Mouse (Mus musculus) spleen, embryonic (tissue): ENCODE results near the gene Cyp1a2.

ENCODE experiments used
- CTCF ChIA-PET: fragments of 350-600 bp; sonication (Branson Sonifier 250); formaldehyde crosslinking; loops from one replicate; lab custom pipeline; 2022; lab: Charles Lee

Cyp1a2 gene

DNA sequence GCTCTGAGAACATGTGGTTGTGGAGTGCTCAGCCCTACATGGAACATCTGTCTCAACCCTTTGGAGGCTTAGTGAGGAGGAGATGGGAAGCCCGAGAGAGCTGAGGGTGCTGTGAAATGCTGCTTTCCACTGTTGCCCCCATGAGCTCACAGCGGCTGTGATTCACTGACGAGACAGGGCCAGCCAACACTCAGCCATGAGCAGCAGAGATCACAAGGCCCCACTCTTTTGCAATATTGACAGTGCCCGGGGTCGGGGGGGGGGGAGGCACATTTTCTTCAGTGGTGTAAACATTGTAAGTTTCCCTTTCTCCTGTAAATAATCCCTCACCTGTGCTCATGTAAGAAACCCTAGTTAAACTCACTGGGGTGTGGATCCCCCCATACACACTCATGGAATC lies 12.0 kb downstream of the Cyp1a2 start:
- CTCF ChIA-PET: no interaction called here

DNA sequence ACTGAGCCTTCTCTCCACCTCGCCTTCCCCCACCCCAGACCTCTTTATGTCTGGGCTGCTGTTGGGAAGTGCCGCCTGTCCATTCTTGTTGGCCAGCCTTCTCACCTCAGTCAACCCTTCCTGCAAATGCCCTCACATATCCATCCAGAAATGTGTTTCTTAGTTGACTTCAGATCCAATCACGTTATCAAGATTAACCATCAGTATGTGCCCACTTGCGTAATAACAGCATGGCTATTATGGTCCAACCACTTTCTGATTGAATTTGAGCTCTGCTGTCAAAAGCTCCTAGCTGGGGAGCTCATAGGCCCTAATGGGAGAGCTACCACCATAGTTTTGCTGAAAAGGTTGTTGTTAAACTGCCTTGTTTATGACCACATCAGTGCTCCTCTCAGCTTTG lies 12.5 kb downstream of the Cyp1a2 start:
- CTCF ChIA-PET: no interaction called here

DNA sequence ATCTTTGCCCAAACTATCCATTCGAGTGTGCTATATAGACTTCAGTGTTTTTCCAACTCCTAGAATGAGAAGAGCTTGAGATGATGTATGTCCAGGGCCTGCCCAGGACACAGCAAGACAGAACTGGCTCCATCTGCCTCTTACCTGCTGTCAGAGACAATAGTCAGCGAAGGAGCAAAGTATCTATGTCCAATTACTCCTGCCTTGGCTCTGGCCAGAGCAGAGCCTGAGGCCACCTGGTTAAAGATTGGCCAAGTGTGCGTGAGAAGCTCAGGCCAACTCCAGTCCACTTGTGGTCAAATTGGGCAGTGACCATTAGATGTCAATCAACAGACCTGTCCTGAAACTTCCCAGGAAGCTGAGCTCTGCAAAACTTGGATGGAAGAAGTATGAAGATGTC lies 13.9 kb downstream of the Cyp1a2 start:
- CTCF ChIA-PET: no interaction called here

DNA sequence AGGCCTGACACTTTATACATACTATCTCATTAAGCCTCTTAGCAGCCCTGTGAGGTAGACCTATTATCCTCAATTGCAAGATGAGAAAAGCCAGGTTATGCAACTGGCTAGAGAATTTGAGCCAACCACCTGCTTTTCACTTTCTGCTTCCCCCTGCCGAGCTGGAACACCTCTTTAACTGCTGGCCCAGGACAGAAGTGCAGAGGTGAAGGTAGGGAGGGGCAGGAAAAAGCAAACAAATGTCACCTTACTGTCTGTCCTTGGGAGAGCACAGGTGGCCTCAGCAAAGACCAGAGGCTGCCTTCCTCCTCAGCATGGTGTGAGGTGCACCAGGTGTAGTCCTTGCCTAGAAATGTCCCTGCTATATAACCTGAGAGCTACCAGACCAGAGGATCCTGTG lies 15.2 kb downstream of the Cyp1a2 start:
- CTCF ChIA-PET: interaction anchor here (0.7 kb wide), 1 partner anchor 41 kb away, joined by 6 read pairs; no protein-coding TSS in a partner anchor

DNA sequence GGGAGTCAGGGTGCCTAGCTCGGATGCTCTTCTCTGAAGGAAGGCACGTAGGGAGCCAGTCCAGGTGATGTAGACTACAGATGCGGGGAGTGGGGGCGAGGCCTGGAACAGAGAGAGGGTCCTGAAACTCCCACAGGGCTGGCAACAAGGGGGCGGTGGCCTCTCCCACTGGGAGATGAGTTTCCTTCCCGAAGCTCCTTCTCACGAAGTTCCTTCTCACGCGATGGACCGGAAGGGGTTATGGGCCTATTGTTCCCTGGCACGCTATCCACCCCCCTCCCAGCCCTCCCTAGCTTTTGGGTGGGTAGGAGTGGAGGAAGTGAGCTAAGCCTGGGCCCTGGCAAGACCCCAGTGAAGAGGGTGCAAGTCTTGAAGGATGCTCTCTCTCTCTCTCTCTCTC lies 15.7 kb downstream of the Cyp1a2 start:
- CTCF ChIA-PET: interaction anchor here (0.7 kb wide), 1 partner anchor 41 kb away, joined by 6 read pairs; no protein-coding TSS in a partner anchor

DNA sequence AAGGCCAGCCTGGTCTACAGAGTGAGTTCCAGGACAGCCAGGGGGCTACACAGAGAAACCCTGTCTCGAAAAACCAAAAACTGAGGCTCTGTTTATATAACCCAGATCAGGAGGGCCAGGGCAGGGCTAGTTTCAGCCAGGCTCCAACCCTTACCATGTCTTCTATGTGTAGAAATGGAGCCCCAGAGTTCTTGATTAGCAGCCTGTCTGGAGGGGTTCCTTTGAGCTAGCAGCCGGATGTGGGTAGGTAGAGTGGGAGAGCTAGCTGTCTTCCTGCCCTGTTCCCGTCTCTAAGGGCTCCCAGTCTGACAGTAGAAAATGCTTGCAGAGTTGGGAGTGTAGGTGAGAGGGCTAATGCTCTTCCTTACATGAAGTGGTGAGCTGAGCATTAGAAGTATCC lies 16.4 kb downstream of the Cyp1a2 start:
- CTCF ChIA-PET: no interaction called here

DNA sequence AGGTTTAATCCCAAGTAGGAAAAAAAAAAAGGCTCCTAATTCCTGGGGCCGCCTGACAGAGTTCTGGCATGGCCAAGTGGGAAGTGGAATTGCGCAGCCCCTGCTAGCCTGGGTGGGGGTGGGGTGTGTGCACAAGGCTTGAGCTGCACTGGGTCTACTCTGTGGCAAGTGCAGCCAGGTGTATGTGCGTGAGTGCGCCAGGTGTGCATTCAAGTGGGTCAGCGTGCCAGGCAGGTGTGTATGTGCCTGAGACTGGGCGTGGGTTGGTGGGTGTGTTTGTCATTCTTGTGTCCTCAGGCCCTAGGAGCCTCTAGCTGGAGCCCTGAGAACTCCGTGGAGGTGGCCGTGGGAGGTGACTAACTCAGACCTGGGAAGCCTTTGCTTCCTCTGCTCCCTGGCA lies 17.0 kb downstream of the Cyp1a2 start:
- CTCF ChIA-PET: no interaction called here

DNA sequence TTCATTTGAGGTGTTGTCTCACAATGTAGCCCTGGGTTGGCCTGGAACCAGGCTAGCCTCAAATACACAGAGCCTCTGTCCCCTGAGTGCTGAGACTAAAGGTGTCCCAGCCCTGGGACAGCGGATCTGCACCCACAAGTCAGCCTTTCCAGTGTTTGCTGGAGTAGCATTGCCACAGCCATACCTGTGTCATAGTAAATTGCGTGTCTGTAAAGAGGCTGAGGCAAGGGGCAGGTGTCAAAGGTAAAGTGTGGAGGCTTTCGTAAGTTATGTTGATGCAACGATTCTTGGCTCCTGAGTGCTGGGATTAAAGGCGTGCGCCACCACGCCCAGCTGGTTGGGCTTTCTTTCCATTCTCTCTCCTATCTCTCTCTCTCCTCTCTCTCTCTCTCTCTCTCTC lies 18.9 kb downstream of the Cyp1a2 start:
- CTCF ChIA-PET: interaction anchor here (0.6 kb wide), 1 partner anchor 123 kb away, joined by 5 read pairs; no protein-coding TSS in a partner anchor

DNA sequence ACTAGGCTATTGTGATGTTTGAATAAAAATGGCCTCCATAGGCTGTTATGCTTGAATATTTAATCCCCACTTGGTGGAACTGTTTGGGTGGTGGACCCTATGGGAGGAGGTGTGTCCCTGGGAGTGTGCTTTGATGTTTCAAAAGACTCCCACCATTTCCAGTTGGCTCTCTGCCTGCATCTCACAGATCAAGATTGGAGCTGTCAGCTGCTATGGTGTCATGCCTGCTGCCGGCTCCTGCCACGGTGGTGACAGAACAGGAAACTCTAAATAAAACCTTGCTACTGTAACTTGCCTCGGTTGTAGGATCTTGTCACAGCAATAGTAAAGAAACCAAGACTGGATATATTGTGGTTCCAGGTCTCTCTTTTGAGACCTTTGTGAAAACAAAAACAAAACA lies 22.0 kb downstream of the Cyp1a2 start:
- CTCF ChIA-PET: no interaction called here

DNA sequence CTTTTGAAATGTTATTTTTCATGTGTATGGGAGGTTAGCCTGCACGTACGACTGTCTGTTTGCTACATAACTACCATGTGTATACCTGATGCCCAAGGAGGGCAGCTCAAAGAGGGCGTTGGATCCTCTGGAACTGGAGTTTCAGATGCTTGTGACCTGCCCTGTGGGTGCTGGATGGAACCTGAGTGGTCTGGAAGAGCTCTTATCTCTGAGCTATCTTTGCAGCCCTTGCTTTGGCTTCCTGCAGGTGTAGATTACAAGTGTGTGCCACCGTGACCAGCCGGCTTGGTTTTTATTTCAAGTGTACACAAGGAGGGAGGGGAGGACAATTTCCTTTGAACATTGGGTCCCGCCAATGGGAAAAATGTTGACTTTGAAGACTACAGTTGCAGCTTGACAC lies 23.0 kb downstream of the Cyp1a2 start:
- CTCF ChIA-PET: interaction anchor here (0.7 to 0.9 kb wide), 3 partner anchors 71 to 328 kb away, joined by 3 read pairs; partner anchors contain the start of gene Ulk3

DNA sequence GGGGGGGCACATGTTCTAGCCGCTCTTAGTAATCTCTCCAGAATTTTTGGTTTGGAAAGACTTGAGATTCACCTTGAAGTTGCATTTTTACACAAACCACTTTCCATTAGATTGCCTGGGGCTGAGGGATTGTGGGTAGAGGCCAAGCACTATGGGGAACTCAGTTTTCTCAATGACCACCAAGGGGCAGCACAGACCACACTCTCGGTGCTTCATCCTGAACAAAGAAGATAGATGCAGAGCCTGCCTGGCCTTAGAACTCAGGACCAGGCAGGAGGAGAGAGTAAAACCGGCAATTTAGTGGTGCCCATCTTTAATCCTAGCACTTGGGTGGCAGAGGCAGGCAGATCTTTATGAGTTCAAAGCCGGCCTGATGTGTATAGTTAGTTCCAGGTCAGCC lies 23.7 kb downstream of the Cyp1a2 start:
- CTCF ChIA-PET: interaction anchor here (0.6 to 1.2 kb wide), 5 partner anchors 34 to 594 kb away, joined by 3 to 5 read pairs (median 4); no protein-coding TSS in a partner anchor

DNA sequence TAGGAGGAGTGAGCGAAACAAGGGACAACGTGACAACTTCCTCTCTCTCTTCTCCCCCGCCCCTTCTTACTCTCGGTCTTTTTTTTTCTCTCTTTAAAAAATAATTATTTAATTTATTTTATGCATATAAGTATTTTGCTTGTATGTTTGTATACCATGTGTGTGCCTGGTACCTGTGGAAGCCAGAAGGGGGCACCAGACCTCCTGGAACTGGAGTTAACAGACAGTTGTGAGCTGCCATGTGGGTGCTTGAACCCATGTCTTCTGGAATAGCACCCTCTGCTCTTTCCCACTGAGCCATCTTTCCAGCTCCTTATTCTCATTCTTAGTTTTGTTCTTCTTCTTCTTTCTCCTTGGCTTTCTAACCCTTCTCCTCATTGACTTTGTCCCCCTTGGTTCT lies 24.5 kb downstream of the Cyp1a2 start:
- CTCF ChIA-PET: interaction anchor here (0.6 to 1.2 kb wide), 5 partner anchors 25 to 499 kb away, joined by 3 to 5 read pairs (median 4); partner anchors contain the start of gene Ulk3

DNA sequence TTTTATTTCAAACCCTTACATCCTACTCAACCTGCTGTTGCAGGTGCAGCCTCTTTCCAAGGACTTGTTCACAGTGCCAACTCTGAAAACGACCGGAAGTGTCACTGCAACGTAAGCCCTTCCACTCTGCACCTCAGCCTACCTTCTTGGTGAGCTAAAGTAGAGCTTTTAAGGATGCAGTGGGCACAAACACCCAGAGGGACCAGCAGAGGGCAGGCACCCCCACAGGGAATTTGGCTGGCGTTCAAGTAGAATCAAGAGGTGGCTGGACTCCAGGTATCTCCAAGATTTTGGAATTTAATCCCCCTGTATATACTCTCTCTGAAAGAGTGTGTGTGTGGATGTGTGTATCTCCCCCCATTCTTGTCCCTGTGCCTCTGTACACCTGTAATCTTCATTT lies 25.7 kb downstream of the Cyp1a2 start:
- CTCF ChIA-PET: interaction anchor here (0.7 kb wide), 1 partner anchor 19 kb away, joined by 3 read pairs; no protein-coding TSS in a partner anchor

DNA sequence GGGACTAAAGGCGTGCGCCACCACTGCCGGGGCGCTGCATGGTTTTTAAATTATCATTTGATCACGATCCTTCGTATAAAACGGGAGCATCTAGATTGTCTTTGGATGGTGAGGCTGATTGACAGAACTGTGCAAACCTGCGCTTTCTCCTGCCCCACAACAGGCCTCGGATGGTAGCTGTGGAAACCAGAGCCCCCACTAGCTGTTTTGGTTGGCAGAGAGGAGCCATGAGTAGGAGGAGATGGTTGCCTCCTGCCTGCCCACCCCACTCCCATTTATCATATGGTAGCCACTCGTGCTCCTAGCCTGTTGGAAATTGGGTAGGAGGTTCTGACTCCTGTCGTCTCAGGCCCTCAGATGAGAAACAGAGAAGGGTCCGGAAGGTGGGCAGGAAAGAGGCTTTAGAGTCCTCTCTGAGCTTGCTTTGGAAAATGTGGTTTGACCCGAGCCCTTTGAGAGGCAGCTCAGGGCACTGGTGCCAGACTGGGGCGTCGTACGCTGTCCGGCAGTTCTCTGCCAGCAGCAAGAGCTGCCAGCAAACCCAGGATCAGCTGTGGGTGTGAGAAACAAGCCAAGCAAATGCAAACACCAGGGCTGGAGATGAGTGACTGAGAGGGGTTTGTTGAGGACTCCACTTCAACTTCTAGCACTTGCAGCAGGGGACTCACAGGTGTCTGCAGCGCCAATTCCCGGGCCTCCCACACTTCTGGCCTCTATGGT lies 26.7 kb downstream of the Cyp1a2 start:
- CTCF ChIA-PET: interaction anchor here (0.6 to 2.2 kb wide), 2 partner anchors 27 to 115 kb away, joined by 3 to 17 read pairs; no protein-coding TSS in a partner anchor

DNA sequence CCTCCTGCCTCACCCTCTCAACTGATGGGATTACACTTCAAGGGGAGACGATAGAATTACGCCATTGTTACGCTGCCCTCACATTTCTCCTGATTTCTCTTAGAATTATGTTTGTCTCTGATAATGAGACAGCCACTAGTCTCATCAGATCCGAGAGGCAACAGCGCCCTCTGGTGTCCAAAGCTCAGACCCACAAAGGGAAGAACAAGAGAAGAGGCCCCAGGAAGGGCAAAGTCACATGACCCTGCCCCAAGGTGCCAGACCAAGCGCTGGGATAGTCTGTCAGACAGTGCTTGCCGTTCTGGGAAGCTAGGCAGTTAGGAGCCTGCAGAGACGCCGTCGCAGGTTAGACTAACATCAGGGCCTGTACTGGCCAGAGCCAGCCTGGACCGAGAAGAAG lies 27.8 kb downstream of the Cyp1a2 start:
- CTCF ChIA-PET: interaction anchor here (0.6 to 2.2 kb wide), 8 partner anchors 17 to 131 kb away, joined by 3 to 17 read pairs (median 4); no protein-coding TSS in a partner anchor

DNA sequence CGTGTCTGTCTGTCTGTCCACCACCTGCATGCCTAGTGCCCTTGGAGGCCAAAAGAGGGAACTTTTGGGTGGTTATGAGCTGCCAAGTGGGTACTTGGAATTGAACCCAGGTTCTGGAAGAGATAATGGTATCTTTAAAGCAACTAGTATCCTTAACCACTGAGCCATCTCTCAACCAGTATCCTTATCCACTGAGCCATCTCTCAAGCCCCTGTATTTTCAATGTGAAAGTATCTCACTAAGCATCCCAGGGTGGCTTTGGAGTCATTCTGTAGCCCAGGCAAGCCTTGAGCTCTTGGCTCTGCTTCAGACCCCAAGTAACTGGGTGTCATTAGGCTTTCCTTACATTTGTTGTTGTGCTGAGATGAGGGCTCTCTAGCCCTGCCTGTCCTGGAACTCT lies 28.5 kb downstream of the Cyp1a2 start:
- CTCF ChIA-PET: interaction anchor here (0.6 to 2.2 kb wide), 5 partner anchors 9 to 131 kb away, joined by 3 to 17 read pairs (median 5); no protein-coding TSS in a partner anchor

DNA sequence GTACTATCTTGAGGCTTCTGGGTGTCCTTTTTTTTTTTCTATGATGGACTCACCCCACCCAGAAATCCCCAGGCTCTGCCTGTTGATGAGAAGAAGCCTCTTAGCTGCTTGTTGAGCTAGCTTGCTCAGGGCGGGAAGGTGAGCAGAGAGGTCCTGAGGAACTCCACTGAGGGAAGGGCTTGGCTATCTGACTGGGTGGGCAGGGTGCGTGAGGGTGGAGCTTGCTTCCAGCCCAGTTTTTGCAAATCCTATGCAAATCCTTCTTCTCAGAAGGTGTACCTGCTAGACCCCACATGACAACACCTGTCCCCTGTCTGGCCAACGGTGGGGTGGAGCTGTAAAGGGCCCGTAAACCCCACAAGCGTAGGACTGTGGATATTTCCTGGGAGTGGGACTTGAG lies 30.2 kb downstream of the Cyp1a2 start, which contains the start of gene Csk:
TSS of gene Csk (minus strand) at position 349 of the 400 bp plus-strand sequence.
- CTCF ChIA-PET: interaction anchor here (0.5 to 1.1 kb wide), 8 partner anchors 13 to 135 kb away, joined by 3 to 8 read pairs (median 4); no protein-coding TSS in a partner anchor

DNA sequence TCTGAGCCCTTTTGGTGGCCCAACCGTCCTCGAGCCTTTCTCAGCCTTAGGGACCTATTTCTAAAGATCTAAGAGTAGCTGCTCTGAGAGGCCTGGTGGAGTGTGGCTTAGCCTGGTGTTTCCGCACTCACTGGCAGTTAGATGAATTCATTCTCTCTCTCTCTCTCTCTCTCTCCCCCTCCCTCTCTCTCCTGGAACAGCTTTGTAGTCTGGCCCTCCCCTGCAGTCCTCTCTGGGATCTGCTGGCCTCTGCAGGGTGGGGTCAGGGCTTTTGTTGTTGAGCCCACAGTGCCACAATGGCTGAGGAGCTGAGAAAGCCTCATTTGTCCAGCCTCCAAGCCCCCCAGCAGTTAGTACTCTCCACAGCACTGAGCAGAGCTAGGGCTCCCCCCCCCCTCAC lies 30.6 kb downstream of the Cyp1a2 start:
- CTCF ChIA-PET: interaction anchor here (0.5 to 1.1 kb wide), 7 partner anchors 13 to 135 kb away, joined by 3 to 8 read pairs (median 4); no protein-coding TSS in a partner anchor

DNA sequence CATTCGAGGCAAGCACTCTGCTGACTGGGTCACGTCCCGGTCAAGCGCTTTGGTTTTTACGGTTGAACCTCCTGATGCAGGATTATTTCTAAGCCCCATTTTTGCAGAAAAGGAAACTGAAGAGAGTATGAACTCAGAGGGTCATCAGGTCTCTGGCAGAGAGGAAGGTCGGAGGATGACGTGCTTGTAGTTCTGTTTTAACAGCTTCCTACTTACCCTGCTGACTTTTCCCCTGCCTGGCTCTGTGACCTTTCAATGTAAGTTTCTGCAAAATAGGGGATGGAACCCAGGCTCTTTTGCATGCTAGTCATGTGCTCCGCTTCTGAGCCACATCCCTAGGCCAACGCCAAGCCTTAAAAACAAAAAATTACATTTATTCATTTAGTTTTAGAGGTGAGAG lies 31.2 kb downstream of the Cyp1a2 start:
- CTCF ChIA-PET: interaction anchor here (0.6 to 1.6 kb wide), 4 partner anchors 12 to 114 kb away, joined by 3 to 4 read pairs (median 4); no protein-coding TSS in a partner anchor

DNA sequence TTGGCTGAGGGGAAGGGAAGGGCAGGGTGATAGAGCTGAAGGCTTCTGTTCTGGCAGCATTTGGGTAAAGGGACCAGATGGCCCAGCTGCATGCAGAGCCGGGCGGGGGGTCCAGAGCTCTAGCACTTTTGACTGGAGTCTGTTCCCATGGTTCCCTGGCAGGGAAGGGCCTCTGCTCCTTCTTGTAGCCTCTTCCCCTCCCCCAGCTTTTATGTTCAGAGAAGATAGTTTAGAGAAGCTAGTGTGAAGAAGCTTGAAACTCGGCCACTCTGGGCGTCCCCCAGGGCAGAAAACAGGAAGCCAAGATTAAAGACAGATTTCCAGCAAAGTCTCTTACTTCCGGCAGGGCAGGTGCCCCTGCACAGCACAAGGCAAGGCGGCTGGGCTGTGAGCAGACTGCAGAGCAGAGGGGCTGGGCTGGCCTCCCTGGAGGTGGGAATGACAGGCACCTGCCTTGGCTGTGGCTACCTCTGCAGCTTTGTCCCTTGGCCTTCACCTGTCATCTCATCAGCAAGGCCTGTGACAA lies 32.7 kb downstream of the Cyp1a2 start:
- CTCF ChIA-PET: interaction anchor here (0.6 to 1.6 kb wide), 4 partner anchors 12 to 113 kb away, joined by 3 to 10 read pairs (median 6); no protein-coding TSS in a partner anchor

DNA sequence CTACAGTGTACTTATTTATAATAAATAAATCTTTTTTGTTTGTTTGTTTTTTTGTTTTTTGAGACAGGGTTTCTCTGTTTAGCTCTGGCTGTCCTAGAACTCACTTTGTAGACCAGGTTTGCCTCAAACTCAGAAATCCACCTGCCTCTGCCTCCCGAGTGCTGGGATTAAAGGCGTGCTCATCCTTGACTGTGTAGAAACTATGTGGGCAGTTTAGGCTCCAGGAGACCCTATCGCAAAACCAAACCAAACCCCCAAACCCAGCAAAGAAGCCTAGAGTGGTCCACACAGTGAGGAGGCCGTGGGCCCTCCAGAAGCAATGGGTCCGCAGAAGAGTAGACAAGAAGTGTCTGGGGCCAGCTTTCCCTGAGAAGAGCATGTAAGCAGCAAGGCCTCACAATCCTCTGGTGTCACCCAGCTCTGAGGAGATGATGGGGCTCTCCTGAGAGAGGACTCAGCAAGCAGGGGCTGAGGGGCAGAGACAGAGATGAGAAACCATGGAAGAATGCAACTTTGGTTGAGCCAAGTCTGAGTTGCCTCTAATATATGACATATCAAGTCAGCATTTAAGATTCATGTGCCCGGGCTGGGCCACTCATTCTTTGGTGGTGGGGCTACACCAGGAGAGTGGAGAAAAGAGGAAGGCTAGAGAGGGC lies 33.2 kb downstream of the Cyp1a2 start:
- CTCF ChIA-PET: interaction anchor here (1.6 kb wide), 1 partner anchor 112 kb away, joined by 3 read pairs; no protein-coding TSS in a partner anchor
